Mouse (Mus musculus): ENCODE results near the gene Sertad2. TPM values are rescaled to one million over a fixed set of nuclear protein-coding genes. Genes with fewer than 3 reads are reported as not detected.

Gene Sertad2
- polyA plus RNA-seq, 1 experiment from 2014 or later, result 29.2 TPM

- DNase-seq (ENCODE audit: low spot score), result no peak
Measured at GRCm38 (mm10) chr11:20594229-20595201, 51.5 kb downstream of the Sertad2 start.

- no peak for DNase-seq (ENCODE audit: low spot score)
Measured at GRCm38 (mm10) chr11:20603066-20603812, 60.2 kb downstream of the Sertad2 start.

- DNase-seq (ENCODE audit: low spot score), result no peak
Measured at GRCm38 (mm10) chr11:20604119-20604518, 61.1 kb downstream of the Sertad2 start.

- no peak for DNase-seq (ENCODE audit: low spot score)
Measured at GRCm38 (mm10) chr11:20605613-20606012, 62.6 kb downstream of the Sertad2 start.

GRCm38 (mm10) chr11:20608442-20608841 lies 65.4 kb downstream of the Sertad2 start:
- no peak for DNase-seq (ENCODE audit: low spot score)

GRCm38 (mm10) chr11:20613223-20613622 lies 70.2 kb downstream of the Sertad2 start:
- no peak for DNase-seq (ENCODE audit: low spot score)

- DNase-seq (ENCODE audit: low spot score), result peak; percentile 74
Measured at GRCm38 (mm10) chr11:20616103-20616502, 73.0 kb downstream of the Sertad2 start.

- DNase-seq (ENCODE audit: low spot score), result no peak
Measured at GRCm38 (mm10) chr11:20627146-20627545, 84.1 kb downstream of the Sertad2 start.

- DNase-seq (ENCODE audit: low spot score), result no peak
Measured at GRCm38 (mm10) chr11:20628216-20628615, 85.2 kb downstream of the Sertad2 start.

GRCm38 (mm10) chr11:20629700-20630099 lies 86.6 kb downstream of the Sertad2 start:
- DNase-seq (ENCODE audit: low spot score), result no peak

- DNase-seq (ENCODE audit: low spot score), result peak; percentile 96
Measured at GRCm38 (mm10) chr11:20631026-20631940, 88.2 kb downstream of the Sertad2 start.

- DNase-seq (ENCODE audit: low spot score), result peak; percentile 84
Measured at GRCm38 (mm10) chr11:20631941-20632618, 89.0 kb downstream of the Sertad2 start.

- DNase-seq (ENCODE audit: low spot score), result no peak
Measured at GRCm38 (mm10) chr11:20632619-20632965, 89.5 kb downstream of the Sertad2 start.

- no peak for DNase-seq (ENCODE audit: low spot score)
Measured at GRCm38 (mm10) chr11:20634543-20634942, 91.5 kb downstream of the Sertad2 start.

GRCm38 (mm10) chr11:20635646-20636045 lies 92.6 kb downstream of the Sertad2 start:
- peak; percentile 19 for DNase-seq (ENCODE audit: low spot score)

GRCm38 (mm10) chr11:20636114-20636513 lies 93.1 kb downstream of the Sertad2 start:
- no peak for DNase-seq (ENCODE audit: low spot score)

GRCm38 (mm10) chr11:20637060-20637459 lies 94.0 kb downstream of the Sertad2 start:
- no peak for DNase-seq (ENCODE audit: low spot score)

- peak; percentile 83 for DNase-seq (ENCODE audit: low spot score)
Measured at GRCm38 (mm10) chr11:20638841-20639240, 95.8 kb downstream of the Sertad2 start.

- DNase-seq (ENCODE audit: low spot score), result no peak
Measured at GRCm38 (mm10) chr11:20639918-20640447, 96.9 kb downstream of the Sertad2 start.

GRCm38 (mm10) chr11:20642321-20642720 lies 99.3 kb downstream of the Sertad2 start:
- DNase-seq (ENCODE audit: low spot score), result no peak
